In the genomic region with DNA sequence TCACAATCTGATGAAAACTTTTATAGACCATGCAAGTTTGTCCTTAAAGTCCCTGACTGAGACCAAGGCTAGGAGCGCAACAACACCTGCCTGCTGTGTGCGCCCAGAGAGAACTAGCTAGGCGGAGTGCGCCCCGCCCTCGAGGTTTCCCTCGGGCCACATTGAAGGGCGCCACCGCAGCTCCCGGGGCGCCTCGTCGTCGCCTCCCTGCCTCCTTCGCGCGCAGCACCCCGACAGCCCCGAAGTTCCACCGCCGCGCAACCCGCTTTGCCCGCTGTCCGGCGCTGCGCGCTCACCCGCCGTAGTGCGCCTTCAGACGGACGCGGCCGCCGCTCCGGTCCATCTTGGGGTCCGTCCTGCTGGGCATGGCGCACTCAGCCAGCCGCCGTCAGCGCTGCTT, we compare ENCODE assay signal across 10 mouse cellular contexts. TPM values are rescaled to one million over a fixed set of nuclear protein-coding genes. Genes with fewer than 3 reads are reported as not detected.
DNase-seq lines count a peak whose midpoint lies in the region; ATAC-seq and TF ChIP-seq lines count a peak whose summit lies in the region.
"Had no signal": no experiment of that assay in that cellular context is flagged by ENCODE, and none has a peak within 500 bp of the region (broad histone marks: within the 10 kb centered on the region; RNA-seq: fewer than 3 reads in every experiment).

No protein-coding gene starts in this region.

- no peaks in the 10 kb centered on the region for H3K4me1 ChIP-seq in heart, adult 2 months (ENCODE audit: control insufficient read depth, insufficient read depth, low read length)
- peaks cover 13% of the 10 kb centered on the region for H3K4me1 ChIP-seq in ES-Bruce4 (ENCODE audit: control insufficient read depth, insufficient read depth, low read length)
- H3K4me1 ChIP-seq in hindbrain, embryonic 11.5 days (replicated peaks; ENCODE audit: control insufficient read depth, insufficient read depth, low read length): 0 out of 2 replicates have a peak, but pooled peaks cover 4% of the 10 kb centered on the region
- no peaks in the 10 kb centered on the region for H3K4me1 ChIP-seq in liver, embryonic 14.5 days (replicated peaks; ENCODE audit: control insufficient read depth in 2 of 2, insufficient read depth in 2 of 2, low read length in 1 of 2)

- H3K79me2 ChIP-seq in heart, adult 2 months (replicated peaks; ENCODE audit: control insufficient read depth, insufficient read depth, low read length): no peaks in the 10 kb centered on the region

- H3K9ac ChIP-seq in heart, adult 2 months (ENCODE audit: low read depth, low read length): 0 out of 2 replicates have a peak overlapping the region, but pooled peaks have one; percentile 15
- peak overlapping the region; percentile 75 for H3K9ac ChIP-seq in ES-Bruce4 (ENCODE audit: low read depth, poor library complexity, severe bottlenecking)
- 0 out of 2 replicates have a peak overlapping the region, but pooled peaks have one; percentile 11 for H3K9ac ChIP-seq in hindbrain, embryonic 11.5 days (ENCODE audit: low read depth, low read length)
- H3K9ac ChIP-seq in liver, embryonic 14.5 days (replicated peaks): no peak overlapping the region

- TF ChIP-seq CTCF in heart, adult 2 months (IDR thresholded peaks at IDR 0.05): no peak
- TF ChIP-seq CTCF in ES-Bruce4 (IDR thresholded peaks at IDR 0.05; ENCODE audit: low read depth, low read length): no peak
- TF ChIP-seq CTCF in liver, embryonic 14.5 days (IDR thresholded peaks at IDR 0.05; ENCODE audit: low read depth): no peak

- DNase-seq in heart, adult 2 months: no peak
- no peak for DNase-seq in heart, postnatal 25 days (ENCODE audit: low spot score)
- DNase-seq in hindbrain, embryonic 11.5 days (ENCODE audit: low spot score): peak; percentile 35
- DNase-seq in liver, embryonic 14.5 days (ENCODE audit: low read depth in 3 of 3, low spot score in 3 of 3): no peak
- peak; percentile 45 to 47 for DNase-seq in thymus, adult 18-20 months
- DNase-seq in urinary bladder, postnatal 4 days (ENCODE audit: low spot score in 2 of 2): no peak
- no peak for DNase-seq in cerebellum, postnatal 14 days

- no peak overlapping the region for H3K27ac ChIP-seq in heart, adult 2 months
- no peak overlapping the region for H3K27ac ChIP-seq in ES-Bruce4 (ENCODE audit: insufficient read depth, low read length)
- no peak overlapping the region for H3K27ac ChIP-seq in hindbrain, embryonic 11.5 days (ENCODE audit: low read depth, low read length)
- H3K27ac ChIP-seq in liver, embryonic 14.5 days: no peak overlapping the region

- H3K36me3 ChIP-seq in heart, adult 2 months (ENCODE audit: control insufficient read depth, insufficient read depth, low read length): no peaks in the 10 kb centered on the region
- H3K36me3 ChIP-seq in ES-Bruce4 (ENCODE audit: control insufficient read depth, insufficient read depth, low read length, poor library complexity, severe bottlenecking): no peaks in the 10 kb centered on the region
- H3K36me3 ChIP-seq in hindbrain, embryonic 11.5 days (ENCODE audit: control insufficient read depth, insufficient read depth, low read length): no peaks in the 10 kb centered on the region
- no peaks in the 10 kb centered on the region for H3K36me3 ChIP-seq in liver, embryonic 14.5 days (replicated peaks; ENCODE audit: control insufficient read depth, insufficient read depth, low read depth)

- H3K27me3 ChIP-seq in heart, adult 2 months (ENCODE audit: control insufficient read depth, insufficient read depth, low read length): peaks cover 11% of the 10 kb centered on the region
- no peaks in the 10 kb centered on the region for H3K27me3 ChIP-seq in ES-Bruce4 (ENCODE audit: control insufficient read depth, insufficient read depth, low read length, poor library complexity, severe bottlenecking)
- peaks cover 44% of the 10 kb centered on the region for H3K27me3 ChIP-seq in hindbrain, embryonic 11.5 days (ENCODE audit: control insufficient read depth, insufficient read depth, low read length)
- H3K27me3 ChIP-seq in liver, embryonic 14.5 days (ENCODE audit: control insufficient read depth, insufficient read depth, low read length): peaks cover 31% of the 10 kb centered on the region

- no peak for TF ChIP-seq EP300 in heart, adult 2 months (IDR thresholded peaks at IDR 0.05; ENCODE audit: insufficient read depth, low read depth, low read length)
- TF ChIP-seq EP300 in ES-Bruce4 (IDR thresholded peaks at IDR 0.05; ENCODE audit: insufficient read depth, low read depth, low read length): no peak
- TF ChIP-seq EP300 in liver, embryonic 14.5 days (IDR thresholded peaks at IDR 0.05; ENCODE audit: low read depth): no peak

- ATAC-seq in hindbrain, embryonic 11.5 days (ENCODE audit: low FRiP score): 0 out of 2 replicates have a peak, but pooled peaks have one; percentile 17
- peak; percentile 38; the same call in 1 of the 2 replicates for ATAC-seq in liver, embryonic 14.5 days (ENCODE audit: insufficient read depth)

- peak overlapping the region; percentile 57 for H3K4me2 ChIP-seq in hindbrain, embryonic 11.5 days (replicated peaks; ENCODE audit: low read depth, low read length)
- H3K4me2 ChIP-seq in liver, embryonic 14.5 days (ENCODE audit: low read depth): no peak overlapping the region

- no peak for TF ChIP-seq POLR2A in heart, adult 2 months (IDR thresholded peaks at IDR 0.05; ENCODE audit: insufficient read depth, low read depth, low read length)
- TF ChIP-seq POLR2A in ES-Bruce4 (IDR thresholded peaks at IDR 0.05; ENCODE audit: insufficient read depth, low read length): no peak

- H3K4me3 ChIP-seq in heart, adult 2 months: peak overlapping the region; percentile 38; the same call in 1 of the 2 replicates
- H3K4me3 ChIP-seq in ES-Bruce4 (ENCODE audit: low read depth, low read length): peak overlapping the region; percentile 71
- H3K4me3 ChIP-seq in hindbrain, embryonic 11.5 days (ENCODE audit: low read depth, low read length): peak overlapping the region; percentile 38
- H3K4me3 ChIP-seq in liver, embryonic 14.5 days (ENCODE audit: insufficient read depth in 1 of 2, low read depth in 2 of 2, low read length in 2 of 2): peak overlapping the region; percentile 32 to 37

- no peaks in the 10 kb centered on the region for H3K9me3 ChIP-seq in ES-Bruce4 (replicated peaks; ENCODE audit: control insufficient read depth, insufficient read depth, low read length, poor library complexity, severe bottlenecking)
- no peaks in the 10 kb centered on the region for H3K9me3 ChIP-seq in hindbrain, embryonic 11.5 days (ENCODE audit: control insufficient read depth, low read length)
- H3K9me3 ChIP-seq in liver, embryonic 14.5 days (ENCODE audit: control insufficient read depth, low read length): no peaks in the 10 kb centered on the region

- WGBS in heart, adult 2 months: 2% methylated on average over 42 of the region's 42 CpGs
- 2% methylated on average over 34 of the region's 42 CpGs for WGBS in hindbrain, embryonic 11.5 days
- WGBS in liver, embryonic 14.5 days (ENCODE audit: insufficient replicate concordance): 2% methylated on average over 42 of the region's 42 CpGs

- intact Hi-C loops in heart, adult 2 months (cut with DNase I): loop anchor here (10.0 kb wide), 1 partner anchor 214 kb away; no protein-coding TSS in a partner anchor
- intact Hi-C loops in heart, postnatal 25 days (cut with DNase I): loop anchor here (10.0 kb wide), 1 partner anchor 214 kb away; no protein-coding TSS in a partner anchor

RNA-seq across cellular contexts. Expression of a gene that starts 0.3 kb away (rescaled TPM):
- 1 to 10 TPM; 2.3 to 2.6 TPM for total RNA-seq in heart, adult 2 months (2021)
- polyA plus RNA-seq in heart, adult 2 months (2012; rRNA removed): 1.5 and 2.3 TPM in 2 replicates
- total RNA-seq in heart, postnatal 25 days (2021): 1 to 10 TPM; 1.7 to 2.3 TPM
- 33.3 and 36.6 TPM in 2 replicates for polyA plus RNA-seq in ES-Bruce4 (2011; ENCODE audit: insufficient read depth, insufficient read length, low read depth, missing spikeins)
- 18.3 and 19.6 TPM in 2 replicates for polyA plus RNA-seq in hindbrain, embryonic 11.5 days (2014; fragmentation: Nextera tagmentation; extraction: Ambion mirVana)
- polyA plus RNA-seq in liver, embryonic 14.5 days (2012; rRNA removed): 0.71 and 0.99 TPM in 2 replicates
- 1.3 and 1.7 TPM in 2 replicates for polyA plus RNA-seq in liver, embryonic 14.5 days (2014; fragmentation: Nextera tagmentation; extraction: Ambion mirVana)
- total RNA-seq: hematopoietic stem cell, adult 5-6 weeks had no signal

RNA-seq across cellular contexts. Expression of a gene that starts 37.1 kb away (rescaled TPM):
- total RNA-seq in heart, adult 2 months (2021): not detected
- 0.06 and 0.32 TPM in 2 replicates for polyA plus RNA-seq in heart, adult 2 months (2012; rRNA removed)
- not detected for total RNA-seq in heart, postnatal 25 days (2021)
- not detected in 2 replicates for polyA plus RNA-seq in ES-Bruce4 (2011; ENCODE audit: insufficient read depth, insufficient read length, low read depth, missing spikeins)
- not detected in 2 replicates for polyA plus RNA-seq in hindbrain, embryonic 11.5 days (2014; fragmentation: Nextera tagmentation; extraction: Ambion mirVana)
- polyA plus RNA-seq in liver, embryonic 14.5 days (2012; rRNA removed): 0.02 TPM in 1 of 2 replicates, not detected in the other
- polyA plus RNA-seq in liver, embryonic 14.5 days (2014; fragmentation: Nextera tagmentation; extraction: Ambion mirVana): not detected in 2 replicates
- polyA plus RNA-seq: C2C12 had no signal

RNA-seq across cellular contexts. Expression of a gene that starts 48.1 kb away (rescaled TPM):
- total RNA-seq in heart, adult 2 months (2021): under 1 TPM; 0.26 to 0.32 TPM
- polyA plus RNA-seq in heart, adult 2 months (2012; rRNA removed): 0.67 and 0.78 TPM in 2 replicates
- total RNA-seq in heart, postnatal 25 days (2021): under 1 TPM in 1 of 2 experiments, not detected in 1; 0.36 TPM
- 3.3 and 3.7 TPM in 2 replicates for polyA plus RNA-seq in ES-Bruce4 (2011; ENCODE audit: insufficient read depth, insufficient read length, low read depth, missing spikeins)
- polyA plus RNA-seq in hindbrain, embryonic 11.5 days (2014; fragmentation: Nextera tagmentation; extraction: Ambion mirVana): 5.4 and 6.8 TPM in 2 replicates
- polyA plus RNA-seq in liver, embryonic 14.5 days (2012; rRNA removed): 0.03 and 0.08 TPM in 2 replicates
- 0.08 TPM in 1 of 2 replicates, not detected in the other for polyA plus RNA-seq in liver, embryonic 14.5 days (2014; fragmentation: Nextera tagmentation; extraction: Ambion mirVana)

Comparison
In these comparisons a context has a peak if more than half of its experiments do, and no peak if none do; other contexts are left out.
1. DNase-seq: peak in hindbrain, embryonic 11.5 days (single experiment) and thymus, adult 18-20 months (2 of 2); none in heart, adult 2 months (0 of 2), heart, postnatal 25 days (single experiment), liver, embryonic 14.5 days (0 of 3), urinary bladder, postnatal 4 days (0 of 2) and cerebellum, postnatal 14 days (0 of 2).
2. Peak in every context shown above with its lines, with median percentiles within 50 percentile points of each other: H3K4me3 ChIP-seq.